Mouse (Mus musculus) urinary bladder, adult 18-20 months (tissue): ENCODE data around the gene Il25.
A peak's percentile ranks its signal among the peaks of the same experiment; 100 is the strongest.

Experiments used
- DNase-seq, 2 experiments: peaks; one replicate each; pipeline ENCODE4 v3.0.0; 2022; ENCODE audit warnings: low spot score in 2 of 2, mixed read lengths in 2 of 2

The Il25 gene

GRCm38 (mm10) chr14:54932645-54933150, at the start of gene Il25:
Gene Il25, plus strand, starts transcription at chr14:54932695.
- DNase-seq: no peak

GRCm38 (mm10) chr14:54883154-54884021, 49.1 kb upstream of the Il25 start, which contains the start of the genes Bcl2l2 and Gm20521:
Gene Bcl2l2, plus strand, starts transcription at chr14:54883377.
Gene Gm20521, plus strand, starts transcription at chr14:54883441.
- DNase-seq: peak; percentile 69 to 81

GRCm38 (mm10) chr14:54884022-54884712, 48.3 kb upstream of the Il25 start:
- no peak for DNase-seq

- no peak for DNase-seq
These were observed 47.2 kb upstream of the Il25 start for GRCm38 (mm10) chr14:54885309-54885708.

- DNase-seq: no peak
These were observed 40.3 kb upstream of the Il25 start, which contains the start of gene Pabpn1 for GRCm38 (mm10) chr14:54892200-54892599. Gene Pabpn1, plus strand, starts transcription at chr14:54892500.

GRCm38 (mm10) chr14:54893651-54894181, 38.8 kb upstream of the Il25 start:
- DNase-seq: peak; percentile 98

GRCm38 (mm10) chr14:54894296-54895151, 38.0 kb upstream of the Il25 start:
- peak; percentile 60 to 69 for DNase-seq

GRCm38 (mm10) chr14:54897445-54897844, 35.0 kb upstream of the Il25 start:
- no peak for DNase-seq

GRCm38 (mm10) chr14:54900383-54900782, 32.1 kb upstream of the Il25 start:
- DNase-seq: peak; percentile 26 to 57

- no peak for DNase-seq
These were observed 28.9 kb upstream of the Il25 start for GRCm38 (mm10) chr14:54903641-54904040.

GRCm38 (mm10) chr14:54908682-54909081, 23.8 kb upstream of the Il25 start:
- DNase-seq: no peak

GRCm38 (mm10) chr14:54912109-54912850, 20.2 kb upstream of the Il25 start:
- DNase-seq: no peak

- DNase-seq: no peak
These were observed 19.6 kb upstream of the Il25 start, which contains the start of gene Slc22a17 for GRCm38 (mm10) chr14:54912886-54913285. Gene Slc22a17, minus strand, starts transcription at chr14:54913132.

GRCm38 (mm10) chr14:54913343-54913742, 19.2 kb upstream of the Il25 start:
- DNase-seq: no peak

GRCm38 (mm10) chr14:54920076-54920685, 12.3 kb upstream of the Il25 start:
- DNase-seq: no peak

- DNase-seq: peak in 1 of 2 experiments; percentile 84
These were observed 7.7 kb upstream of the Il25 start for GRCm38 (mm10) chr14:54924641-54925348.

- DNase-seq: peak; percentile 73 to 82
These were observed 6.8 kb upstream of the Il25 start, which contains the start of gene Efs for GRCm38 (mm10) chr14:54925349-54926342. Gene Efs, minus strand, starts transcription at chr14:54926126.
